23 mouse cellular contexts compared by ENCODE assay signal in genomic region chr6:124866560-124866959, GRCm38 (mm10). TPM values are rescaled to one million over a fixed set of nuclear protein-coding genes. Genes with fewer than 3 reads are reported as not detected.
DNase-seq lines count a peak whose midpoint lies in the region; ATAC-seq and TF ChIP-seq lines count a peak whose summit lies in the region.
"Had no signal": no experiment of that assay in that cellular context is flagged by ENCODE, and none has a peak within 500 bp of the region (broad histone marks: within the 10 kb centered on the region; RNA-seq: fewer than 3 reads in every experiment).

No protein-coding gene starts in this region.

- DNase-seq in forebrain, embryonic 10.5 days (ENCODE audit: extremely low spot score, low spot score) = no peak
- DNase-seq in forebrain, embryonic 11.5 days (ENCODE audit: low spot score) = no peak
- DNase-seq in midbrain, embryonic 14.5 days = no peak
- no peak for DNase-seq in frontal cortex, adult 2 months (ENCODE audit: extremely low spot score in 1 of 2, low spot score in 1 of 2)
- DNase-seq: adrenal gland, postnatal 36 days; gastrocnemius, postnatal 14 days; heart, adult 11 months; kidney, adult 11 months; kidney, postnatal 4 days; lung, adult 18-20 months; lung, postnatal 10 days; right cerebral cortex, postnatal 25 days; spleen, adult 18-20 months had no signal

- no peaks in the 10 kb centered on the region for H3K36me3 ChIP-seq in forebrain, embryonic 10.5 days (replicated peaks)
- H3K36me3 ChIP-seq in forebrain, embryonic 11.5 days (ENCODE audit: control insufficient read depth, insufficient read depth, low read length) = no peaks in the 10 kb centered on the region
- no peaks in the 10 kb centered on the region for H3K36me3 ChIP-seq in neural tube, embryonic 13.5 days
- H3K36me3 ChIP-seq in neural tube, embryonic 15.5 days = no peaks in the 10 kb centered on the region; the same call in 1 of the 2 replicates
- H3K36me3 ChIP-seq in hindbrain, embryonic 15.5 days = no peaks in the 10 kb centered on the region
- no peaks in the 10 kb centered on the region for H3K36me3 ChIP-seq in midbrain, embryonic 14.5 days (ENCODE audit: control insufficient read depth, insufficient read depth, low read length)
- no peaks in the 10 kb centered on the region for H3K36me3 ChIP-seq in intestine, postnatal 0 days (ENCODE audit: control insufficient read depth, insufficient read depth)
- H3K36me3 ChIP-seq: embryonic facial prominence, embryonic 13.5 days; midbrain, embryonic 12.5 days had no signal

- no peak overlapping the region for H3K9ac ChIP-seq in forebrain, embryonic 11.5 days (ENCODE audit: low read length)
- H3K9ac ChIP-seq in neural tube, embryonic 13.5 days = 0 out of 2 replicates have a peak overlapping the region, but pooled peaks have one; percentile 38
- no peak overlapping the region for H3K9ac ChIP-seq in neural tube, embryonic 15.5 days (replicated peaks)
- no peak overlapping the region for H3K9ac ChIP-seq in hindbrain, embryonic 15.5 days
- peak overlapping the region; percentile 13; the same call in 1 of the 2 replicates for H3K9ac ChIP-seq in midbrain, embryonic 14.5 days (replicated peaks; ENCODE audit: low read length)
- H3K9ac ChIP-seq in intestine, postnatal 0 days (ENCODE audit: low read depth, low read length) = no peak overlapping the region
- H3K9ac ChIP-seq: midbrain, embryonic 12.5 days had no signal

- no peak for ATAC-seq in forebrain, embryonic 11.5 days (replicated peaks; ENCODE audit: low FRiP score)
- ATAC-seq in neural tube, embryonic 13.5 days (ENCODE audit: low read depth) = no peak
- no peak for ATAC-seq in neural tube, embryonic 15.5 days (ENCODE audit: low FRiP score)
- ATAC-seq in hindbrain, embryonic 15.5 days (ENCODE audit: low FRiP score, low read depth) = no peak
- no peak for ATAC-seq in midbrain, embryonic 14.5 days (ENCODE audit: low FRiP score, low TSS enrichment)
- no peak for ATAC-seq in intestine, postnatal 0 days
- ATAC-seq: forebrain, embryonic 14.5 days had no signal

- peaks cover 51% of the 10 kb centered on the region for H3K4me1 ChIP-seq in forebrain, embryonic 10.5 days
- peaks cover 15% of the 10 kb centered on the region for H3K4me1 ChIP-seq in forebrain, embryonic 11.5 days (replicated peaks; ENCODE audit: control insufficient read depth, insufficient read depth, low read length)
- H3K4me1 ChIP-seq in neural tube, embryonic 13.5 days (replicated peaks) = peaks cover 42% of the 10 kb centered on the region
- H3K4me1 ChIP-seq in neural tube, embryonic 15.5 days = peaks cover 42% of the 10 kb centered on the region
- peaks cover 40% of the 10 kb centered on the region for H3K4me1 ChIP-seq in hindbrain, embryonic 15.5 days (replicated peaks)
- H3K4me1 ChIP-seq in midbrain, embryonic 14.5 days (ENCODE audit: control insufficient read depth, insufficient read depth, low read length) = peaks cover 30% of the 10 kb centered on the region
- H3K4me1 ChIP-seq in intestine, postnatal 0 days (replicated peaks; ENCODE audit: control insufficient read depth, insufficient read depth, low read length) = peaks cover 4% of the 10 kb centered on the region; the same call in 1 of the 2 replicates

- TF ChIP-seq CTCF in intestine, postnatal 0 days (IDR thresholded peaks at IDR 0.05; ENCODE audit: low read depth) = no peak

- H3K4me3 ChIP-seq in forebrain, embryonic 10.5 days = no peak overlapping the region
- no peak overlapping the region for H3K4me3 ChIP-seq in forebrain, embryonic 11.5 days (ENCODE audit: low read depth, low read length)
- no peak overlapping the region for H3K4me3 ChIP-seq in neural tube, embryonic 13.5 days
- no peak overlapping the region for H3K4me3 ChIP-seq in neural tube, embryonic 15.5 days (replicated peaks)
- H3K4me3 ChIP-seq in hindbrain, embryonic 15.5 days = no peak overlapping the region
- H3K4me3 ChIP-seq in midbrain, embryonic 14.5 days (replicated peaks; ENCODE audit: low read depth, low read length) = no peak overlapping the region
- no peak overlapping the region for H3K4me3 ChIP-seq in intestine, postnatal 0 days (ENCODE audit: low read depth, low read length)
- H3K4me3 ChIP-seq: embryonic facial prominence, embryonic 13.5 days; erythroblast, embryonic 14.5 days; midbrain, embryonic 12.5 days had no signal

- no peak overlapping the region for H3K4me2 ChIP-seq in forebrain, embryonic 11.5 days (ENCODE audit: low read depth, low read length, severe bottlenecking)
- H3K4me2 ChIP-seq in neural tube, embryonic 13.5 days = no peak overlapping the region
- H3K4me2 ChIP-seq in neural tube, embryonic 15.5 days = no peak overlapping the region
- no peak overlapping the region for H3K4me2 ChIP-seq in hindbrain, embryonic 15.5 days
- H3K4me2 ChIP-seq in midbrain, embryonic 14.5 days (ENCODE audit: low read length) = no peak overlapping the region
- H3K4me2 ChIP-seq in intestine, postnatal 0 days (replicated peaks; ENCODE audit: low read depth) = no peak overlapping the region
- H3K4me2 ChIP-seq: embryonic facial prominence, embryonic 13.5 days; heart, embryonic 11.5 days; liver, embryonic 11.5 days; midbrain, embryonic 12.5 days had no signal

- peaks cover 49% of the 10 kb centered on the region for H3K27me3 ChIP-seq in forebrain, embryonic 10.5 days (ENCODE audit: poor library complexity, severe bottlenecking)
- H3K27me3 ChIP-seq in forebrain, embryonic 11.5 days (ENCODE audit: control insufficient read depth, insufficient read depth, low read length) = no peaks in the 10 kb centered on the region; the same call in 1 of the 2 replicates
- no peaks in the 10 kb centered on the region for H3K27me3 ChIP-seq in neural tube, embryonic 13.5 days
- no peaks in the 10 kb centered on the region for H3K27me3 ChIP-seq in neural tube, embryonic 15.5 days (replicated peaks)
- H3K27me3 ChIP-seq in hindbrain, embryonic 15.5 days = no peaks in the 10 kb centered on the region
- no peaks in the 10 kb centered on the region for H3K27me3 ChIP-seq in midbrain, embryonic 14.5 days (ENCODE audit: control insufficient read depth, insufficient read depth, low read length)
- peaks cover 8% of the 10 kb centered on the region; the same call in 1 of the 2 replicates for H3K27me3 ChIP-seq in intestine, postnatal 0 days (replicated peaks; ENCODE audit: control insufficient read depth, insufficient read depth, low read length)

- H3K27ac ChIP-seq in forebrain, embryonic 10.5 days = peak overlapping the region; percentile 40; the same call in 1 of the 2 replicates
- H3K27ac ChIP-seq in forebrain, embryonic 11.5 days (ENCODE audit: low read depth, low read length) = no peak overlapping the region
- no peak overlapping the region for H3K27ac ChIP-seq in neural tube, embryonic 13.5 days (replicated peaks)
- H3K27ac ChIP-seq in neural tube, embryonic 15.5 days (replicated peaks) = no peak overlapping the region
- peak overlapping the region; percentile 98; the same call in 1 of the 2 replicates for H3K27ac ChIP-seq in hindbrain, embryonic 15.5 days (replicated peaks)
- 0 out of 2 replicates have a peak overlapping the region, but pooled peaks have one; percentile 13 for H3K27ac ChIP-seq in midbrain, embryonic 14.5 days (replicated peaks; ENCODE audit: low read depth, low read length)
- no peak overlapping the region for H3K27ac ChIP-seq in intestine, postnatal 0 days (ENCODE audit: low read depth, low read length)
- H3K27ac ChIP-seq: embryonic facial prominence, embryonic 13.5 days; midbrain, embryonic 12.5 days had no signal

- no peaks in the 10 kb centered on the region for H3K9me3 ChIP-seq in forebrain, embryonic 10.5 days
- no peaks in the 10 kb centered on the region for H3K9me3 ChIP-seq in forebrain, embryonic 11.5 days (ENCODE audit: control insufficient read depth, low read length)
- no peaks in the 10 kb centered on the region for H3K9me3 ChIP-seq in neural tube, embryonic 13.5 days
- no peaks in the 10 kb centered on the region for H3K9me3 ChIP-seq in neural tube, embryonic 15.5 days (replicated peaks)
- no peaks in the 10 kb centered on the region for H3K9me3 ChIP-seq in hindbrain, embryonic 15.5 days
- H3K9me3 ChIP-seq in midbrain, embryonic 14.5 days (ENCODE audit: control insufficient read depth, low read length) = no peaks in the 10 kb centered on the region
- no peaks in the 10 kb centered on the region for H3K9me3 ChIP-seq in intestine, postnatal 0 days (ENCODE audit: control insufficient read depth)
- H3K9me3 ChIP-seq: embryonic facial prominence, embryonic 13.5 days; midbrain, embryonic 12.5 days had no signal

- 62% methylated on average over 6 of the region's 7 CpGs for WGBS in forebrain, embryonic 10.5 days
- WGBS in forebrain, embryonic 11.5 days = 59% methylated on average over 6 of the region's 7 CpGs
- WGBS in neural tube, embryonic 13.5 days = 66% methylated on average over 6 of the region's 7 CpGs
- WGBS in neural tube, embryonic 15.5 days = 64% methylated on average over 6 of the region's 7 CpGs
- 65% methylated on average over 6 of the region's 7 CpGs for WGBS in hindbrain, embryonic 15.5 days
- WGBS in midbrain, embryonic 14.5 days = 51% methylated on average over 6 of the region's 7 CpGs
- 72% methylated on average over 6 of the region's 7 CpGs for WGBS in intestine, postnatal 0 days

RNA-seq across cellular contexts. Expression of gene Gpr162, which starts 2.8 kb away (rescaled TPM):
- polyA plus RNA-seq in forebrain, embryonic 10.5 days (2016; fragmentation: Nextera tagmentation; extraction: Ambion mirVana) = 2.1 and 2.5 TPM in 2 replicates
- 2.7 and 2.8 TPM in 2 replicates for polyA plus RNA-seq in forebrain, embryonic 11.5 days (2014; fragmentation: Nextera tagmentation; extraction: Ambion mirVana)
- polyA plus RNA-seq in neural tube, embryonic 13.5 days (2015; fragmentation: Nextera tagmentation; extraction: Ambion mirVana) = 21.2 and 22.4 TPM in 2 replicates
- polyA plus RNA-seq in neural tube, embryonic 15.5 days (2015; fragmentation: Nextera tagmentation; extraction: Ambion mirVana) = 28.9 and 33.8 TPM in 2 replicates
- 33.9 and 37.5 TPM in 2 replicates for polyA plus RNA-seq in hindbrain, embryonic 15.5 days (2015; fragmentation: Nextera tagmentation; extraction: Ambion mirVana)
- polyA plus RNA-seq in midbrain, embryonic 14.5 days (2014; fragmentation: Nextera tagmentation; extraction: Ambion mirVana) = 14.7 and 34.9 TPM in 2 replicates
- polyA plus RNA-seq in frontal cortex, adult 2 months (2012; rRNA removed) = 190 and 200 TPM in 2 replicates
- 0.46 and 0.64 TPM in 2 replicates for polyA plus RNA-seq in intestine, postnatal 0 days (2015; fragmentation: Nextera tagmentation; extraction: Ambion mirVana)

RNA-seq across cellular contexts. Expression of gene P3h3, which starts 9.0 kb away (rescaled TPM):
- 9.7 TPM in 2 replicates for polyA plus RNA-seq in forebrain, embryonic 10.5 days (2016; fragmentation: Nextera tagmentation; extraction: Ambion mirVana)
- polyA plus RNA-seq in forebrain, embryonic 11.5 days (2014; fragmentation: Nextera tagmentation; extraction: Ambion mirVana) = 17.3 and 17.8 TPM in 2 replicates
- polyA plus RNA-seq in neural tube, embryonic 13.5 days (2015; fragmentation: Nextera tagmentation; extraction: Ambion mirVana) = 20.5 and 20.6 TPM in 2 replicates
- polyA plus RNA-seq in neural tube, embryonic 15.5 days (2015; fragmentation: Nextera tagmentation; extraction: Ambion mirVana) = 22.2 and 24.0 TPM in 2 replicates
- polyA plus RNA-seq in hindbrain, embryonic 15.5 days (2015; fragmentation: Nextera tagmentation; extraction: Ambion mirVana) = 17.1 and 18.7 TPM in 2 replicates
- 13.9 and 15.7 TPM in 2 replicates for polyA plus RNA-seq in midbrain, embryonic 14.5 days (2014; fragmentation: Nextera tagmentation; extraction: Ambion mirVana)
- polyA plus RNA-seq in frontal cortex, adult 2 months (2012; rRNA removed) = 80.2 and 83.2 TPM in 2 replicates
- 4.5 and 4.6 TPM in 2 replicates for polyA plus RNA-seq in intestine, postnatal 0 days (2015; fragmentation: Nextera tagmentation; extraction: Ambion mirVana)
- polyA plus RNA-seq: erythroblast, embryonic 14.5 days had no signal

RNA-seq across cellular contexts. Expression of gene Cd4, which starts 21.5 kb away (rescaled TPM):
- 0.17 TPM in 1 of 2 replicates, not detected in the other for polyA plus RNA-seq in forebrain, embryonic 10.5 days (2016; fragmentation: Nextera tagmentation; extraction: Ambion mirVana)
- not detected in 2 replicates for polyA plus RNA-seq in forebrain, embryonic 11.5 days (2014; fragmentation: Nextera tagmentation; extraction: Ambion mirVana)
- 0.21 TPM in 1 of 2 replicates, not detected in the other for polyA plus RNA-seq in neural tube, embryonic 13.5 days (2015; fragmentation: Nextera tagmentation; extraction: Ambion mirVana)
- 0.17 and 0.61 TPM in 2 replicates for polyA plus RNA-seq in neural tube, embryonic 15.5 days (2015; fragmentation: Nextera tagmentation; extraction: Ambion mirVana)
- 0.14 and 0.32 TPM in 2 replicates for polyA plus RNA-seq in hindbrain, embryonic 15.5 days (2015; fragmentation: Nextera tagmentation; extraction: Ambion mirVana)
- polyA plus RNA-seq in midbrain, embryonic 14.5 days (2014; fragmentation: Nextera tagmentation; extraction: Ambion mirVana) = 0.11 and 0.27 TPM in 2 replicates
- 0.64 and 1.3 TPM in 2 replicates for polyA plus RNA-seq in frontal cortex, adult 2 months (2012; rRNA removed)
- polyA plus RNA-seq in intestine, postnatal 0 days (2015; fragmentation: Nextera tagmentation; extraction: Ambion mirVana) = 0.75 and 0.83 TPM in 2 replicates
- polyA plus RNA-seq: erythroblast, embryonic 14.5 days; heart, embryonic 11.5 days; liver, embryonic 11.5 days; midbrain, embryonic 12.5 days had no signal

RNA-seq across cellular contexts. Expression of gene Gnb3, which starts 26.5 kb away (rescaled TPM):
- 0.32 and 0.42 TPM in 2 replicates for polyA plus RNA-seq in forebrain, embryonic 10.5 days (2016; fragmentation: Nextera tagmentation; extraction: Ambion mirVana)
- 0.71 and 1.1 TPM in 2 replicates for polyA plus RNA-seq in forebrain, embryonic 11.5 days (2014; fragmentation: Nextera tagmentation; extraction: Ambion mirVana)
- 0.44 and 0.93 TPM in 2 replicates for polyA plus RNA-seq in neural tube, embryonic 13.5 days (2015; fragmentation: Nextera tagmentation; extraction: Ambion mirVana)
- polyA plus RNA-seq in neural tube, embryonic 15.5 days (2015; fragmentation: Nextera tagmentation; extraction: Ambion mirVana) = 0.69 and 0.70 TPM in 2 replicates
- 0.83 and 3.3 TPM in 2 replicates for polyA plus RNA-seq in hindbrain, embryonic 15.5 days (2015; fragmentation: Nextera tagmentation; extraction: Ambion mirVana)
- 1.7 and 4.5 TPM in 2 replicates for polyA plus RNA-seq in midbrain, embryonic 14.5 days (2014; fragmentation: Nextera tagmentation; extraction: Ambion mirVana)
- 0.50 and 0.53 TPM in 2 replicates for polyA plus RNA-seq in frontal cortex, adult 2 months (2012; rRNA removed)
- 0.42 and 0.47 TPM in 2 replicates for polyA plus RNA-seq in intestine, postnatal 0 days (2015; fragmentation: Nextera tagmentation; extraction: Ambion mirVana)
- polyA plus RNA-seq: erythroblast, embryonic 14.5 days had no signal

RNA-seq across cellular contexts. Expression of gene Cdca3, which starts 37.2 kb away (rescaled TPM):
- polyA plus RNA-seq in forebrain, embryonic 10.5 days (2016; fragmentation: Nextera tagmentation; extraction: Ambion mirVana) = 271 and 298 TPM in 2 replicates
- 276 and 307 TPM in 2 replicates for polyA plus RNA-seq in forebrain, embryonic 11.5 days (2014; fragmentation: Nextera tagmentation; extraction: Ambion mirVana)
- 26.6 and 33.2 TPM in 2 replicates for polyA plus RNA-seq in neural tube, embryonic 13.5 days (2015; fragmentation: Nextera tagmentation; extraction: Ambion mirVana)
- 23.7 and 52.8 TPM in 2 replicates for polyA plus RNA-seq in neural tube, embryonic 15.5 days (2015; fragmentation: Nextera tagmentation; extraction: Ambion mirVana)
- polyA plus RNA-seq in hindbrain, embryonic 15.5 days (2015; fragmentation: Nextera tagmentation; extraction: Ambion mirVana) = 35.3 and 44.0 TPM in 2 replicates
- 25.0 and 43.7 TPM in 2 replicates for polyA plus RNA-seq in midbrain, embryonic 14.5 days (2014; fragmentation: Nextera tagmentation; extraction: Ambion mirVana)
- 2.2 and 2.8 TPM in 2 replicates for polyA plus RNA-seq in frontal cortex, adult 2 months (2012; rRNA removed)
- 45.4 and 57.4 TPM in 2 replicates for polyA plus RNA-seq in intestine, postnatal 0 days (2015; fragmentation: Nextera tagmentation; extraction: Ambion mirVana)

Comparison
In these comparisons a context has a peak if more than half of its experiments do, and no peak if none do; other contexts are left out.
1. H3K27ac ChIP-seq: peak in forebrain, embryonic 10.5 days (single experiment), hindbrain, embryonic 15.5 days (single experiment) and midbrain, embryonic 14.5 days (single experiment); none in forebrain, embryonic 11.5 days (single experiment), neural tube, embryonic 13.5 days (single experiment), neural tube, embryonic 15.5 days (single experiment) and intestine, postnatal 0 days (single experiment).
2. H3K9ac ChIP-seq: peak in neural tube, embryonic 13.5 days (single experiment) and midbrain, embryonic 14.5 days (single experiment); none in forebrain, embryonic 11.5 days (single experiment), neural tube, embryonic 15.5 days (single experiment), hindbrain, embryonic 15.5 days (single experiment) and intestine, postnatal 0 days (single experiment).